Mouse (Mus musculus) ES-E14 (cell line): ENCODE data around the gene Otub2. TPM values are rescaled to one million over a fixed set of nuclear protein-coding genes. Genes with fewer than 3 reads are reported as not detected.

ENCODE experiments used
- DNase-seq: peaks from one replicate; pipeline ENCODE4 v3.0.0-alpha.2; 2013; ENCODE audit warnings: low read depth, low spot score
- H3K27ac ChIP-seq: 2 replicates; pipeline ENCODE4 v1.5.1; 2012; ENCODE audit warnings: low read depth, mild to moderate bottlenecking, low read length, moderate library complexity, mixed read lengths; ENCODE audit not compliant: poor library complexity, insufficient read depth, severe bottlenecking
- H3K36me3 ChIP-seq: 2 replicates; pipeline ENCODE4 v1.6.1; 2012; ENCODE audit warnings: mild to moderate bottlenecking, low read length, moderate library complexity, mixed read lengths; ENCODE audit not compliant: control insufficient read depth, poor library complexity, insufficient read depth, severe bottlenecking
- H3K4me1 ChIP-seq, 2 experiments: fragments of 150-350 bp in 1 of 2; sonication (generic) in 1 of 2; 2 replicates each; pipeline ENCODE4 v1.6.1; 2012; ENCODE audit warnings: low read length in 2 of 2, mild to moderate bottlenecking in 1 of 2, mixed read lengths in 1 of 2; ENCODE audit not compliant: control insufficient read depth in 2 of 2, insufficient read depth in 2 of 2, poor library complexity in 1 of 2
- H3K4me3 ChIP-seq, 2 experiments: fragments of 150-350 bp in 1 of 2; sonication (generic) in 1 of 2; 2 replicates each; pipeline ENCODE4 v1.5.1; 2012; ENCODE audit warnings: low read length in 2 of 2, low read depth in 1 of 2, mild to moderate bottlenecking in 1 of 2, mixed read lengths in 1 of 2; ENCODE audit not compliant: insufficient read depth in 1 of 2, poor library complexity in 1 of 2, severe bottlenecking in 1 of 2
- H3K9ac ChIP-seq: 2 replicates; pipeline ENCODE4 v1.6.1; 2012; ENCODE audit warnings: low read depth, mild to moderate bottlenecking, low read length, mixed read lengths; ENCODE audit not compliant: poor library complexity, insufficient read depth, severe bottlenecking
- H3K9me3 ChIP-seq: fragments of 150-350 bp; sonication (generic); 2 replicates; pipeline ENCODE4 v1.6.1; 2012; ENCODE audit warnings: low read depth, mild to moderate bottlenecking, low read length; ENCODE audit not compliant: control insufficient read depth, insufficient read depth
- CHD2 ChIP-seq: IDR thresholded peaks from 2 replicates; pipeline ENCODE4 v1.6.1; 2014; ENCODE audit warnings: mild to moderate bottlenecking, low read depth, low read length, inconsistent platforms
- HCFC1 ChIP-seq: IDR thresholded peaks from 2 replicates; pipeline ENCODE4 v1.6.1; 2012; ENCODE audit warnings: low read length, inconsistent platforms, borderline replicate concordance; ENCODE audit not compliant: insufficient read depth
- MAFK ChIP-seq: IDR thresholded peaks from 2 replicates; pipeline ENCODE4 v1.6.1; 2014; ENCODE audit warnings: mild to moderate bottlenecking, low read depth, low read length, inconsistent platforms; ENCODE audit not compliant: insufficient read depth
- ZC3H11A ChIP-seq: IDR thresholded peaks from 2 replicates; pipeline ENCODE4 v1.6.1; 2012; ENCODE audit warnings: low read depth, mild to moderate bottlenecking, inconsistent platforms, low read length, borderline replicate concordance
- ZNF384 ChIP-seq: IDR thresholded peaks from 2 replicates; pipeline ENCODE4 v1.6.1; 2012; ENCODE audit warnings: low read depth, low read length, inconsistent platforms
- in situ Hi-C, 2 experiments: fragments of 600-800 bp; cut with MboI; formaldehyde crosslinking; loops; one replicate each; pipeline ENCODE4 v1.15.1; 2025; ENCODE audit warnings: low sequenced_read_pairs in 2 of 2, inconsistent platforms in 1 of 2; ENCODE audit not compliant: unreplicated experiment in 2 of 2
- total RNA-seq: library from RNA; depleted of rRNA; stranded (reverse); fragments of 300-350 nt; gene quantifications from 2 replicates; pipeline ENCODE4 v1.2.3, GENCODE M21; 2012

Gene Otub2
- total RNA-seq, 1 experiment: 4.8 TPM

GRCm38 (mm10) chr12:103391098-103391497 lies 2.6 kb downstream of the Otub2 start:
- no peak for DNase-seq
- TF ChIP-seq ZNF384 (no peak), CHD2 (no peak), HCFC1 (no peak), ZC3H11A (no peak), MAFK (no peak)
- Histone ChIP-seq H3K27ac (no peak overlapping the region), H3K36me3 (no peaks in the 10 kb centered on the region), H3K9me3 (no peaks in the 10 kb centered on the region), H3K9ac (no peak overlapping the region), H3K4me3 (no peak overlapping the region), H3K4me1 (peaks cover 0 to 3% of the 10 kb centered on the region in 2 experiments; a peak in 1 of 4 replicates)
- in situ Hi-C loops: no loop called here

DNA sequence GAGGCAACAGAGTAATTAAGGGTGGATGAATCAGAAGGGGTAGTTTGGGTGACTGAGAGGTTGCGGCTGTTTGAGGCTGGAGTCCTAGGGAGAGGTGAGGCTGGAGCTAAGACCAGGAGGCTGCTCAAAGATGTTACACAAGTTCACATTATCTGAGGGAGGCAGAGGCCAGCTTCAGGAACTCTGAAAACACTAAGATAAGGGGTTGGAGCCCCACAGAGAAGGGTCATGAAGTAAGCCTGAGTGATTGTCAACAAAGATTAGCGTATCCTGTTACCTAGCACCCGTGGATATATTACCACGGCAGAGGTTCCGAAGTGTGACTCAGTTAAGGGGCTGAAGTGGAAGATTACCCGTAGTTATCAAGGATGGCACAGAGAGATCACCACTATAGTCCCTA lies 5.0 kb downstream of the Otub2 start:
- Histone ChIP-seq H3K9ac (no peak overlapping the region), H3K4me1 (peaks cover 0 to 3% of the 10 kb centered on the region in 2 experiments; a peak in 1 of 4 replicates), H3K27ac (no peak overlapping the region), H3K4me3 (no peak overlapping the region), H3K36me3 (no peaks in the 10 kb centered on the region), H3K9me3 (no peaks in the 10 kb centered on the region)
- no peak for DNase-seq
- no peak for TF ChIP-seq ZNF384
- no peak for TF ChIP-seq ZC3H11A
- TF ChIP-seq CHD2: no peak
- in situ Hi-C loops: no loop called here

DNA sequence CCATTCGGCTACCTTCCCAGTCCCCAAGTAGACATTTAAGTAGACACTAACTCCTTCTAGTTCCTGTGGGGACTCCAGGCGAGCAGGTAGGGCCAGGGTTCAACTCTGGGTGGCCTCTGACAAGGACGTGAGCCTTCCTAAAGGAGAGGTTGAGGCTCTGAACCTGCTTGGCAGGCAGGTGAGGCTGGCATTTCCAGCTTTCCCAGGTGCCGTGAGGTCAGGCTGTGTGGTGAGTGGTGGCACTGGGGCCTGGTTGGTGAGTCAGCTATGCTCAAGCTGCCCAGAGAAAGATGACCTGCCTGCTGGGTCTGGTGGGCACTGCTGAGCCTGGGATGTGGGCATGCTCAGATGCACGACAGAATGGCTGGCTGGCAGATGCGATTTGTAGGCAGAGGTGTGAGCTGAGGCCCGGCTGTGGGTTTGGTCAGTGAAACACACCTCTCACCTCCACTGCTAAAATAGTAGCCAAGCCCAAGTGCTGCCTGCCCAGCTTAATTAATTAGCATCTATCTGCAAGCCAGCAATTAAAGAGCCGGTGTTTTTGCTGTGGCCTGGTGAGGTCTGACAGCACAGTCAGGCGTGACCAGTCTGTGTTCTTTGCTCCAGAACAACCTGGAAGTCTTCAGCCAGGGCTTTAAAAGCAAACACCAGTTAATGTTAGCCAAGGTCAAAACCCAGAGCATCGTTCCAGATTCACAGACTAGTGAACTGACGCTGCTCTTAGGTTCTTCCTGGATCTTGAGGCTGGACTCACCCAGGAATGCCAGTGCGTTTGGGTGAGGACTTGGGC lies 7.2 kb downstream of the Otub2 start:
- no peaks in the 10 kb centered on the region for H3K36me3 ChIP-seq
- no peak for TF ChIP-seq ZNF384
- TF ChIP-seq CHD2: no peak
- no peak for TF ChIP-seq MAFK
- no peak for TF ChIP-seq ZC3H11A
- TF ChIP-seq HCFC1: no peak
- no peak overlapping the region for H3K27ac ChIP-seq
- no peak overlapping the region for H3K4me3 ChIP-seq
- no peak for DNase-seq
- peaks cover 0 to 3% of the 10 kb centered on the region in 2 experiments; a peak in 1 of 4 replicates for H3K4me1 ChIP-seq
- H3K9ac ChIP-seq: no peak overlapping the region
- no peaks in the 10 kb centered on the region for H3K9me3 ChIP-seq
- in situ Hi-C loops: no loop called here

GRCm38 (mm10) chr12:103396751-103397150 lies 8.3 kb downstream of the Otub2 start:
- Histone ChIP-seq H3K9me3 (no peaks in the 10 kb centered on the region), H3K4me1 (peaks cover 0 to 3% of the 10 kb centered on the region in 2 experiments; a peak in 1 of 4 replicates), H3K4me3 (no peak overlapping the region), H3K27ac (no peak overlapping the region), H3K36me3 (no peaks in the 10 kb centered on the region), H3K9ac (no peak overlapping the region)
- in situ Hi-C loops: no loop called here
- TF ChIP-seq ZC3H11A (no peak), CHD2 (no peak), ZNF384 (no peak), MAFK (no peak), HCFC1 (no peak)
- DNase-seq: no peak

GRCm38 (mm10) chr12:103404131-103404530 lies 15.6 kb downstream of the Otub2 start:
- no peak for DNase-seq
- TF ChIP-seq ZC3H11A (no peak), CHD2 (no peak)
- no peaks in the 10 kb centered on the region for H3K9me3 ChIP-seq
- no peaks in the 10 kb centered on the region for H3K4me1 ChIP-seq
- no peak overlapping the region for H3K9ac ChIP-seq
- no peak overlapping the region for H3K27ac ChIP-seq
- peaks cover 38% of the 10 kb centered on the region for H3K36me3 ChIP-seq
- in situ Hi-C loops: no loop called here
- H3K4me3 ChIP-seq: no peak overlapping the region
